Mouse (Mus musculus) heart, adult 2 months (tissue): ENCODE data around the gene Grin3a. TPM values are rescaled to one million over a fixed set of nuclear protein-coding genes. Genes with fewer than 3 reads are reported as not detected.
"Not testable (repeated sequence)": the region's sequence is repeated elsewhere in the genome, so short reads cannot be mapped to it uniquely, and the experiment has no call there.

ENCODE experiments used
- DNase-seq, 2 experiments: peaks; one replicate each; pipeline ENCODE4 v3.0.0; 2021
- H3K27ac ChIP-seq: fragments of 200-600 bp; 2 replicates; pipeline ENCODE4 v1.8.1; 2022
- H3K27me3 ChIP-seq: fragments of 200-500 bp; 2 replicates; pipeline ENCODE4 v1.6.1; 2012; ENCODE audit warnings: mild to moderate bottlenecking, low read length, inconsistent platforms, mixed read lengths; ENCODE audit not compliant: control insufficient read depth, insufficient read depth
- H3K36me3 ChIP-seq: fragments of 200-500 bp; 2 replicates; pipeline ENCODE4 v1.6.1; 2012; ENCODE audit warnings: low read length, inconsistent platforms; ENCODE audit not compliant: control insufficient read depth, insufficient read depth
- H3K4me1 ChIP-seq: fragments of 200-500 bp; 2 replicates; pipeline ENCODE4 v1.6.1; 2011; ENCODE audit warnings: low read length; ENCODE audit not compliant: control insufficient read depth, insufficient read depth
- H3K4me3 ChIP-seq: fragments of 200-600 bp; 2 replicates; pipeline ENCODE4 v1.8.1; 2022
- H3K79me2 ChIP-seq: fragments of 200-500 bp; replicated peaks from 2 replicates; pipeline ENCODE4 v1.6.1; 2012; ENCODE audit warnings: mild to moderate bottlenecking, inconsistent platforms, low read length, moderate library complexity, mixed read lengths; ENCODE audit not compliant: control insufficient read depth, insufficient read depth
- H3K9ac ChIP-seq: fragments of 200-500 bp; 2 replicates; pipeline ENCODE4 v1.6.1; 2012; ENCODE audit warnings: low read depth, mild to moderate bottlenecking, control low read depth, inconsistent platforms, low read length, mixed read lengths
- CTCF ChIP-seq: fragments of 200-600 bp; IDR thresholded peaks from 2 replicates; pipeline ENCODE4 v1.8.1; 2022; ENCODE audit warnings: antibody characterized with exemption, mild to moderate bottlenecking, moderate library complexity
- EP300 ChIP-seq: fragments of 200-500 bp; IDR thresholded peaks from 2 replicates; pipeline ENCODE4 v1.6.1; 2011; ENCODE audit warnings: low read depth, low read length, control low read depth; ENCODE audit not compliant: insufficient read depth
- POLR2A ChIP-seq: fragments of 200-500 bp; IDR thresholded peaks from 2 replicates; pipeline ENCODE4 v1.6.1; 2011; ENCODE audit warnings: mild to moderate bottlenecking, low read depth, low read length, control low read depth; ENCODE audit not compliant: insufficient read depth
- WGBS: fragments of 180-500 bp; shearing (Covaris S2); methylation state at CpG from one replicate; pipeline ENCODE4 v1.1.7; 2018; 5-methylcytosine and 5-hydroxymethylcytosine counted together
- intact Hi-C: fragments of 180-260 bp; cut with DNase I; formaldehyde crosslinking; loops from one replicate; pipeline ENCODE4 v1.15.1; 2025
- polyA plus RNA-seq: library from polyadenylated mRNA; depleted of rRNA; stranded (reverse); fragments of >200 nt; gene quantifications from 2 replicates; pipeline ENCODE4 v1.2.3, GENCODE M21; 2012
- total RNA-seq, 2 experiments: library from RNA; stranded (reverse); gene quantifications; 2 replicates each; pipeline ENCODE4 v1.2.3; 2021

Gene Grin3a
- total and polyA plus RNA-seq, 3 experiments: 0.05 to 0.20 (median 0.14) TPM

DNA sequence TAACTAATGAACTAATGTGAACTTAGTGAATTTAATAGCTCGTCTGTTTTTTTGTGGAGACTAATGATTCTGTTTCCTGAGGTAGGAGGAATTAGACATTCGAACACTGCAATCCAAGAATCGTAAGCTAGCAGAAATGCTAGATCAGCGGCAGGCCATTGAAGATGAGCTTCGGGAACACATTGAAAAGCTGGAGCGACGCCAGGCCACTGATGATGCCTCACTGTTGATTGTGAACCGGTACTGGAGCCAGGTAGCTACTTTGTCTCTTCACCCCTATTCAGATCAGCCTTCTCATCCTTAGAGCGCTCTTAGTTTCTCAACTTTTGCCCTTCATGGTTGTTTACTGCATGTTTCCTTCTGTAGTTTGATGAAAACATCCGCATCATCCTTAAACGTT lies 207.7 kb downstream of the Grin3a start:
- no peaks in the 10 kb centered on the region for H3K4me1 ChIP-seq
- peaks cover 7% of the 10 kb centered on the region for H3K36me3 ChIP-seq
- no peak for TF ChIP-seq POLR2A
- TF ChIP-seq CTCF: no peak
- TF ChIP-seq EP300: no peak
- no peaks in the 10 kb centered on the region for H3K79me2 ChIP-seq
- no peak overlapping the region for H3K27ac ChIP-seq
- no peak overlapping the region for H3K9ac ChIP-seq
- no peaks in the 10 kb centered on the region for H3K27me3 ChIP-seq
- intact Hi-C loops: no loop called here
- WGBS: 84% methylated on average over 11 of the region's 11 CpGs
- DNase-seq: no peak
- H3K4me3 ChIP-seq: no peak overlapping the region

DNA sequence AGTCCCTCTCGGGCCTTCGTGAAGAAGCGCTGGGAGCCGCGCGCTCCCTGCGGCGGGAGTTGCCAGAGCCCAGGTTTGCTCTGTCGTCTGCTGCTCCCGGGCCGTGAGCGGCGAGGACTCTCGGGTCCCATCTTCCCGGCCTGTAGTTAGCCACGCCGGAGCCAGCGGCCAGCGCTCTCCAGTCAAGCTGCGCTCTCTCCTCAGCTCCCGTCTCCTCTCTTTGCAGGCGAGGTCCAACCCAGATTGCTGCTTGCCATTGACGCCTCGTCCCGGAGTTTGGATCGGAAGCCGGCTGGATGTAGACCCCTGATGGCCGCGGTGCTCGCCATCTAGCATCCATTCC lies 213.4 kb downstream of the Grin3a start:
- intact Hi-C loops: loop anchor here (1.0 kb wide), 1 partner anchor 35 kb away; the partner anchor contains the start of gene Tmem246
- under 1% methylated on average over 30 of the region's 30 CpGs for WGBS
- no peak for TF ChIP-seq POLR2A
- TF ChIP-seq CTCF: no peak
- no peak for TF ChIP-seq EP300

GRCm38 (mm10) chr4:49631319-49632138 lies 214.0 kb downstream of the Grin3a start, which contains the start of gene Rnf20:
Gene Rnf20 (plus strand): TSS chr4:49632006.
- intact Hi-C loops: loop anchor here (1.0 kb wide), 2 partner anchors 34 to 110 kb away; partner anchors contain the start of genes Mrpl50, Tmem246 and Zfp189
- peaks cover 3% of the 10 kb centered on the region for H3K36me3 ChIP-seq
- H3K27ac ChIP-seq: peak within 1 kb of the TSS; percentile 93
- H3K4me3 ChIP-seq: peak within 1 kb of the TSS; percentile 99
- H3K79me2 ChIP-seq: no peaks in the 10 kb centered on the region
- no peaks in the 10 kb centered on the region for H3K27me3 ChIP-seq
- WGBS: 5% methylated on average over 37 of the region's 37 CpGs
- no peaks in the 10 kb centered on the region; the same call in 1 of the 2 replicates for H3K4me1 ChIP-seq
- TF ChIP-seq CTCF (peak; percentile 5; the same call in 1 of the 2 replicates), POLR2A (peak; percentile 85), EP300 (peak; percentile 86)
- DNase-seq: peak; percentile 95 to 96
- peak within 1 kb of the TSS; percentile 83 for H3K9ac ChIP-seq

More for the DNA sequence above, 213.4 kb downstream of the Grin3a start:
- H3K4me3 ChIP-seq: peak overlapping the region; percentile 99
- DNase-seq: no peak
- H3K27ac ChIP-seq: peak overlapping the region; percentile 93
- no peaks in the 10 kb centered on the region; the same call in 1 of the 2 replicates for H3K4me1 ChIP-seq
- H3K27me3 ChIP-seq: no peaks in the 10 kb centered on the region
- peaks cover 7% of the 10 kb centered on the region for H3K36me3 ChIP-seq
- H3K79me2 ChIP-seq: no peaks in the 10 kb centered on the region
- peak overlapping the region; percentile 83 for H3K9ac ChIP-seq

DNA sequence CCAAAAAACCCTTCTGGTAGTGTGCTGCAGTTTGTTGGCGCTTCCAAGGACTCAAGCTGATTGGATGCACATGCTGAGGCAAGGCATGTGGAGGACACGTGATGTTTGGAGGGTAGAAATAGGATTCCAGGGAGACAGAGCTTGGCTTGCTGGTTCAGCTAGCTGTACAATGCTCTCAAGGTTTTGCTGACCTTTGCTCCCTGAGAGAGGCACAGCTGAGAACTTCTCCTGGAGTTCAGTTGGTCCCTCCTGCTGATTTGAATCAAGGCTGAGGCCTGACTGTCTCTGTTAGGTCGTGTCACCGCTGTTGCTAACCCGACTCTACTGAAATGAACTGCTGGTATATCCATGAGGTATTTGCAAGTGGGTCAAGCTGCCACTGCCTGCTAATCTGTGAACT lies 216.6 kb downstream of the Grin3a start:
- TF ChIP-seq POLR2A: no peak
- TF ChIP-seq CTCF: no peak
- TF ChIP-seq EP300: no peak
- H3K27ac ChIP-seq: no peak overlapping the region
- intact Hi-C loops: loop anchor here (10.0 kb wide), 1 partner anchor 854 kb away; no protein-coding TSS in a partner anchor
- no peak overlapping the region for H3K9ac ChIP-seq
- H3K36me3 ChIP-seq: peaks cover 2% of the 10 kb centered on the region; the same call in 1 of the 2 replicates
- no peak for DNase-seq
- 79% methylated on average over 5 of the region's 5 CpGs for WGBS
- no peaks in the 10 kb centered on the region for H3K79me2 ChIP-seq
- peaks cover 1% of the 10 kb centered on the region for H3K4me1 ChIP-seq
- no peak overlapping the region for H3K4me3 ChIP-seq
- no peaks in the 10 kb centered on the region for H3K27me3 ChIP-seq

GRCm38 (mm10) chr4:49626973-49627372 lies 218.6 kb downstream of the Grin3a start:
- peak; percentile 64 to 74 for DNase-seq
- intact Hi-C loops: loop anchor here (1.0 to 10.0 kb wide), 2 partner anchors 60 to 852 kb away; no protein-coding TSS in a partner anchor
- Histone ChIP-seq H3K9ac (no peak overlapping the region), H3K4me3 (no peak overlapping the region), H3K4me1 (peaks cover 1% of the 10 kb centered on the region), H3K27me3 (no peaks in the 10 kb centered on the region), H3K79me2 (no peaks in the 10 kb centered on the region), H3K27ac (no peak overlapping the region), H3K36me3 (no peaks in the 10 kb centered on the region)
- TF ChIP-seq POLR2A (no peak), EP300 (peak; percentile 72; the same call in 1 of the 2 replicates), CTCF (peak; percentile 93)
- WGBS: 0% methylated on average over 3 of the region's 3 CpGs

GRCm38 (mm10) chr4:49624969-49625368 lies 220.6 kb downstream of the Grin3a start:
- H3K27me3 ChIP-seq, DNase-seq, H3K4me3 ChIP-seq, H3K9ac ChIP-seq, H3K4me1 ChIP-seq, H3K27ac ChIP-seq, H3K36me3 ChIP-seq, H3K79me2 ChIP-seq: not testable (repeated sequence)
- intact Hi-C loops: loop anchor here (10.0 kb wide), 1 partner anchor 850 kb away; no protein-coding TSS in a partner anchor
- 80% methylated on average over 4 of the region's 4 CpGs for WGBS
